Mouse (Mus musculus): ENCODE measurements around the gene Coro1a. TPM values are rescaled to one million over a fixed set of nuclear protein-coding genes. Genes with fewer than 3 reads are reported as not detected.
A peak's percentile ranks its signal among the peaks of the same experiment; 100 is the strongest.

Gene Coro1a
- polyA plus RNA-seq, 1 experiment from 2014 or later = 98.8 TPM

DNA sequence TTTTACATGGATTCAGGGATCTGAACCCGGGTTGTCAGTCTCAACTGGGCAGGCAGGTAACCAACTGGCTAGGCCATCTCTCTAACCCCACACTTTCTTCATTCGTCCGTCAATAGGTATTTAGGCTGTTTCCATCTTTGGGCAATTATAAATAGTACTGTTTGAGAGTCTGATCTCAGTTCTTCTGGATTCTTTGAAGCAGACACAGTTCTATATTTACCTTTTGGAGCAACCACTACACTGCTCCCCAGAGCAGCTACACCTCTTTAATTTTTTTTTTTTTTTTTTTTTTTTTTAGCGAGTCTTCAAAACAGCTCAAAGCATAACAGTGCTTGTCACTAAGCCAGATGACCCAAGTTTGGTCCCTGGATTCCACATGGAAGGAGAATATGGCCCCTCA lies 8.1 kb upstream of the Coro1a start:
- Histone ChIP-seq H3K36me3 (ENCODE audit: control insufficient read depth, insufficient read depth, low read length) (no peaks in the 10 kb centered on the region), H3K27me3 (ENCODE audit: control insufficient read depth, insufficient read depth, low read length) (no peaks in the 10 kb centered on the region), H3K9me3 (ENCODE audit: control insufficient read depth, low read length) (no peaks in the 10 kb centered on the region), H3K4me1 (ENCODE audit: control insufficient read depth, insufficient read depth, low read length) (no peaks in the 10 kb centered on the region), H3K27ac (ENCODE audit: low read depth, low read length) (no peak overlapping the region), H3K9ac (replicated peaks; ENCODE audit: low read depth, low read length) (no peak overlapping the region), H3K4me2 (ENCODE audit: low read depth, low read length) (no peak overlapping the region), H3K4me3 (ENCODE audit: low read depth, low read length) (no peak overlapping the region)
- ATAC-seq (ENCODE audit: low read depth) = no peak
- WGBS = 81% methylated on average over 4 of the region's 4 CpGs

DNA sequence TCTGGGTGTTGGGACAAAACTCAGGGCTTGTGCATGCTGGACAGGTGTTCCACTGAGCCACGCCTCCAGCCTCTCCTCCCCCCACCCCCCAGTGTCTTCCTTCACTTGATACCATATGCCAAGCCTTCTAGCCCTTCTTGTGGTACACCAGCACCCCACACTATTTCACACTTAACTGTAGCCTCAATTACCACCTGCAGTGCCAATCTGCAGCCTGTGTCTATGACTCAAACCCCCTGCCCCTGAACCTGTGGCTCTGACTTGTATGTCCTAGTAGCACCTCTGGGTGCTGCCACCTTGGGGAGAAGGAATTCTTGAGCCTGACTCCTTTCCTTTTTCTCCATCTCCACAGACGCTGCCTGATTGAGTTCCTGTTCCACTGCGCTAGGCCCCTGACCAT lies 4.3 kb upstream of the Coro1a start:
- WGBS = 88% methylated on average over 3 of the region's 3 CpGs
- H3K36me3 ChIP-seq (ENCODE audit: control insufficient read depth, insufficient read depth, low read length) = no peaks in the 10 kb centered on the region
- H3K27ac ChIP-seq (ENCODE audit: low read depth, low read length) = no peak overlapping the region
- no peak overlapping the region for H3K4me3 ChIP-seq (ENCODE audit: low read depth, low read length)
- H3K9me3 ChIP-seq (ENCODE audit: control insufficient read depth, low read length) = no peaks in the 10 kb centered on the region
- H3K27me3 ChIP-seq (ENCODE audit: control insufficient read depth, insufficient read depth, low read length) = no peaks in the 10 kb centered on the region
- no peak for ATAC-seq (ENCODE audit: low read depth)
- no peaks in the 10 kb centered on the region for H3K4me1 ChIP-seq (ENCODE audit: control insufficient read depth, insufficient read depth, low read length)
- no peak overlapping the region for H3K9ac ChIP-seq (replicated peaks; ENCODE audit: low read depth, low read length)
- H3K4me2 ChIP-seq (ENCODE audit: low read depth, low read length) = no peak overlapping the region

DNA sequence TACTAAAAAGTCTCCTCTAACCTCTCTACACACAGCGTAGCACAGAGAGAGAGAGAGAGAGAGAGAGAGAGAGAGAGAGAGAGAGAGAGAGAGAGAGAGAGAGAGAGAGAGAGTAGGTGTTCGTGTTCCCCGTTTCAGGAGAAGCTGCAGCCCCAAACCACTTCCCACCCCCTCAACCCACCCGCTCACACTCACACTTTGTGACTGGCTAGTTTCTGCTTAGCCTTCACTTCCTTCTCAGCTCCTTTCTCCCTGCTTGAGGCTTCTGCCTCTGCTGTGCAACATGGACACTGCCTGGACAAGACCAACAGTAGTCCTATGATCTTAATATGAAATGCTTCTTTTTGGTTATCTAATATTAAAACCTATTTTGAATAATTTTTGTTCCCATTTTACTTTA lies 2.7 kb upstream of the Coro1a start:
- H3K4me2 ChIP-seq (ENCODE audit: low read depth, low read length) = no peak overlapping the region
- no peak overlapping the region for H3K9ac ChIP-seq (replicated peaks; ENCODE audit: low read depth, low read length)
- H3K4me3 ChIP-seq (ENCODE audit: low read depth, low read length) = no peak overlapping the region
- H3K9me3 ChIP-seq (ENCODE audit: control insufficient read depth, low read length) = no peaks in the 10 kb centered on the region
- no peaks in the 10 kb centered on the region for H3K27me3 ChIP-seq (ENCODE audit: control insufficient read depth, insufficient read depth, low read length)
- H3K36me3 ChIP-seq (ENCODE audit: control insufficient read depth, insufficient read depth, low read length) = no peaks in the 10 kb centered on the region
- no peak for ATAC-seq (ENCODE audit: low read depth)
- no peak overlapping the region for H3K27ac ChIP-seq (ENCODE audit: low read depth, low read length)
- 83% methylated on average over 3 of the region's 4 CpGs for WGBS
- no peaks in the 10 kb centered on the region for H3K4me1 ChIP-seq (ENCODE audit: control insufficient read depth, insufficient read depth, low read length)

DNA sequence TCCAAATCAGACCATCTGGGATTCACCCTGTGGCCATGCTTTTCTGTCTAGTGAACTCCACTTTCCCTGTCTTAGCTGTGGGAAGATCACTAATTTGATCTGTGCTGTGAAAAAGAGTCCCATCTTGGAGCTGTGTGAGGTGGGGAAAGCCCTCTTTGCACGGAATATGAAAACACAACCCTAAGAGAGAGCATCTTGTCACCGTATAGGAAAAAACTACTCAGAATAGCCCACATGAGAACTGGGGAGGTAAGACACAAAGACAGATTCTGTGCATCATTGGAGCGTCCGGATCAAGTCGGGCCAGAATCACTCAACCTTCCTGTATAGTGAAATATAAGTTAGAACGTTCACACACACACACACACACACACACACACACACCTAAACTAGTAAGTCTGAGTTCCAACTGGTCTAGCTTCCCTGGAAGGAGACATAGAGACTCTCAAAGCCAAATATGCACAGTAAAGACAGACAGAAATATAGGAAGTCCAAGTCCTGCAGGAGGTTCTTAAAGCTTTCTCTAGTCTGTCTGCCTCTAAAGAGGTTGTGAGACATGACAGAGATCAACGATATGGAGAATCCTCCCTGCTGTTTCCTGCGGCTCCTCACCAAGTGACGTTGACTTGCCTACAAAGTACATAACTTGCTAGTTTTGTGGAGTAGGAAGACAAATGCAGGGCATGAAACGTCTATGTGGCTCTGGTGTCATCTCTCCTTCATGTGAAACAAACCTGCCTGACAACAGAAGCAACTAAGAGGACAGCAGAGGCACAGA lies 777 bp upstream of the Coro1a start:
- no peak for ATAC-seq (ENCODE audit: low read depth)
- H3K27ac ChIP-seq (ENCODE audit: low read depth, low read length) = no peak overlapping the region
- no peak overlapping the region for H3K4me2 ChIP-seq (ENCODE audit: low read depth, low read length)
- no peaks in the 10 kb centered on the region for H3K36me3 ChIP-seq (ENCODE audit: control insufficient read depth, insufficient read depth, low read length)
- no peaks in the 10 kb centered on the region for H3K27me3 ChIP-seq (ENCODE audit: control insufficient read depth, insufficient read depth, low read length)
- H3K4me3 ChIP-seq (ENCODE audit: low read depth, low read length) = no peak overlapping the region
- no peak overlapping the region for H3K9ac ChIP-seq (replicated peaks; ENCODE audit: low read depth, low read length)
- peaks cover 4% of the 10 kb centered on the region; the same call in 1 of the 2 replicates for H3K4me1 ChIP-seq (ENCODE audit: control insufficient read depth, insufficient read depth, low read length)
- H3K9me3 ChIP-seq (ENCODE audit: control insufficient read depth, low read length) = no peaks in the 10 kb centered on the region
- WGBS = 84% methylated on average over 10 of the region's 10 CpGs

DNA sequence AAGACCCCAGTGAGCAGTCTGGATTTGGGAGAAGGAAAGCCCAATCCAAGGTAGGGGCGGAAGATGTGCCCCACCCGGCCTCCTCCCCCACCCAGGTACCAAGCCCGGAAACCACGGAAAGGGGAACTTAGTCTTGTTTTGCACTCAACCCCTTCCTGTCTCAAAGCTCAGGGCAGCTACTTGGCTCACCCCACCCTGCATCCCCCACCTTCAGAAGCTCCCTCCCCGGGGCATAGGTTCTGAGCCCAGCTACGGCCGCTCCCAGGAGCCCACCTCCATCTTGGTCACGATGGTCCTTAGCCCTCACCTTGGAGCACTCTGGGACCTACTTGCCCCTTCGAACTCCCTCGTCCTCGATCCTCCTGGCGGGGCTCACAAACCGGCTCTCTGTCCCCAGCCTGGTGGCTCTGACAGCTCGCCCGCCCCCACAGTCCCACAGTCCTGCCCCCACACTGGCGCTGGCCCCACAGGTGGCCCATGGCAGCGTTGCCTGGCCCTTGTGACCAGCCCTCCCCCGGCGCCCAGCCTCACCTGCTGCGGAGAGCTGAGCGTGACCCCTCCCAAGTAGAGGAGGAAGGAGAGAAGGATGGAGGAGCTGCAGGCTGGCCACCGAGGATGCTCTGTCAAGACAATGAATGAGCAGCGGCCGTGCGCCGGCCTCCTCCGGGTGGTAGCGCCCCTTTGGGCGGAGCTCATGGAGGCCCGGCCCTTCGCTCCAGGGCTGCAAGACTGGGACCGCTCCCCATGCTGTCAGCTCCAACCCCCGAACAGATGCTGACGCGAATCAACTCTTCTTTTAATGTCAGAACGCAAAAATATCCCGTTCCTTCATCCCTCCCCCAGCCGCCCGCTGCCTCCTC lies 3.2 kb downstream of the Coro1a start:
- peak; percentile 83 for ATAC-seq (ENCODE audit: low read depth)
- Histone ChIP-seq H3K36me3 (ENCODE audit: control insufficient read depth, insufficient read depth, low read length) (peaks cover 7% of the 10 kb centered on the region), H3K4me1 (ENCODE audit: control insufficient read depth, insufficient read depth, low read length) (peaks cover 17% of the 10 kb centered on the region; the same call in 1 of the 2 replicates), H3K27ac (ENCODE audit: low read depth, low read length) (peak overlapping the region; percentile 68), H3K9me3 (ENCODE audit: control insufficient read depth, low read length) (no peaks in the 10 kb centered on the region), H3K9ac (replicated peaks; ENCODE audit: low read depth, low read length) (peak overlapping the region; percentile 83), H3K4me2 (ENCODE audit: low read depth, low read length) (peak overlapping the region; percentile 63), H3K4me3 (ENCODE audit: low read depth, low read length) (peak overlapping the region; percentile 62), H3K27me3 (ENCODE audit: control insufficient read depth, insufficient read depth, low read length) (no peaks in the 10 kb centered on the region)
- WGBS = 2% methylated on average over 39 of the region's 39 CpGs

DNA sequence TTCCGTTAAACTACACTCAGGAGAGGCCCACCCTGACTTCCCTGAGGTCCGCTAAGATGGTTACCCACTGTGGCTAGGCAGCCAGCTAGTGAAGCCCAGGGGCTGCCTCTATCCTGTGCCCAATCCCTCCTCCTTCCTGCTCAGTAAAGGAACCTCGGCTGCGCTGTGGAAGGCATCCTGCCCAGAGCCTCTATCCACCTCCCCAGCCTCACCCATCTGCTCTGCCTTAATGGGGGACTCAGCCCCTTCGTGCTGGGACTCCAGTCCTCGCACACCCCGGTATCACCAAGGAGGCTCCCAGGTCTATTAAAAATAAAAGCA lies 3.9 kb downstream of the Coro1a start:
- H3K9ac ChIP-seq (replicated peaks; ENCODE audit: low read depth, low read length) = peak overlapping the region; percentile 83
- H3K27ac ChIP-seq (ENCODE audit: low read depth, low read length) = no peak overlapping the region; the same call in 1 of the 2 replicates
- H3K4me3 ChIP-seq (ENCODE audit: low read depth, low read length) = peak overlapping the region; percentile 62
- H3K9me3 ChIP-seq (ENCODE audit: control insufficient read depth, low read length) = no peaks in the 10 kb centered on the region
- H3K36me3 ChIP-seq (ENCODE audit: control insufficient read depth, insufficient read depth, low read length) = peaks cover 7% of the 10 kb centered on the region
- H3K4me1 ChIP-seq (ENCODE audit: control insufficient read depth, insufficient read depth, low read length) = peaks cover 17% of the 10 kb centered on the region; the same call in 1 of the 2 replicates
- 14% methylated on average over 7 of the region's 7 CpGs for WGBS
- no peaks in the 10 kb centered on the region for H3K27me3 ChIP-seq (ENCODE audit: control insufficient read depth, insufficient read depth, low read length)
- ATAC-seq (ENCODE audit: low read depth) = peak; percentile 19; the same call in 1 of the 2 replicates
- peak overlapping the region; percentile 63 for H3K4me2 ChIP-seq (ENCODE audit: low read depth, low read length)

DNA sequence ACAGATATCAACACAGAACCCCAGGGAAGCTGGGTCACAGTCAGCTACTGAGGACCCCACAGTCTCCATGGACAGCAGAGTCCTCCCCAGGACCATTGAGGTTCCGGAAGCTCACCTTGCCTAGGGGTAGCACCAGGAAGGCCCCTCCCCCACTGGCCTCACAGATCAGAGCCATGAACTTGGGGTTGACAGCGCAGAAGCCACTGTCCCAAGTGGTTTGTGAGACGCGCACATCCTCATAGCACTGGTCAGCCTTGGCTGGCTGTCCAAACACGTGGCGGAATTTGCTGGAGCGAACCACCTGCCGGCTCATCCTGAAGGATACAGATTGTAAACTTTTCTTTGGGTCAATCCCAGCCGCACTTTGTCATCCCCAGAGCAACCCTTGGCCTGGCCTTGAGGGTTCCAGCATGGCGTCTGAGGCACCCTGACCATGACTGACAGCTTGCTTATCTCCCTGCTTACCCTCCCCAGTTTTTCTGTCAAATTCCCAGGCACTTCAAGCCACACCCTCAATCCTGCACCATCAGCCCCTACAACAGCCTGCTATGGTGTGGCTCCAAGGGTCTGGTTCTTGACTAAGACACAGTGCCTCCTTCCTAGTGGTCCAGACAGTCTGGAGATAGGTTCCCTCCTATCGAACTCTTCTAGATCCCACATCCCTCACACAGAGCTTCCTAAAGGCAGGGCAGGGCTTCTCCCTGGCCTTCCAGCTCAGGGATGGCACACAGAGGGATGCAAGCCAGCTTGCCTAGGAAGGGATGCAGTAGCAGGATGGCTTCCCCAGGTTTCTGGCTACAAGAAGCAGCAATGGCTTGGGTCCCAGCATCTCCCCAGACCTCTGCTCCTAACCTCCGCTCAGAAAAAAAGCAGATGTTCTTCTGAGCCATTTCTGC lies 4.5 kb downstream of the Coro1a start:
- no peak for ATAC-seq (ENCODE audit: low read depth)
- peaks cover 17% of the 10 kb centered on the region; the same call in 1 of the 2 replicates for H3K4me1 ChIP-seq (ENCODE audit: control insufficient read depth, insufficient read depth, low read length)
- peak overlapping the region; percentile 83 for H3K9ac ChIP-seq (replicated peaks; ENCODE audit: low read depth, low read length)
- no peaks in the 10 kb centered on the region for H3K27me3 ChIP-seq (ENCODE audit: control insufficient read depth, insufficient read depth, low read length)
- H3K4me3 ChIP-seq (ENCODE audit: low read depth, low read length) = peak overlapping the region; percentile 62
- WGBS = 74% methylated on average over 12 of the region's 12 CpGs
- no peak overlapping the region for H3K27ac ChIP-seq (ENCODE audit: low read depth, low read length)
- peaks cover 7% of the 10 kb centered on the region for H3K36me3 ChIP-seq (ENCODE audit: control insufficient read depth, insufficient read depth, low read length)
- H3K9me3 ChIP-seq (ENCODE audit: control insufficient read depth, low read length) = no peaks in the 10 kb centered on the region
- peak overlapping the region; percentile 63 for H3K4me2 ChIP-seq (ENCODE audit: low read depth, low read length)

DNA sequence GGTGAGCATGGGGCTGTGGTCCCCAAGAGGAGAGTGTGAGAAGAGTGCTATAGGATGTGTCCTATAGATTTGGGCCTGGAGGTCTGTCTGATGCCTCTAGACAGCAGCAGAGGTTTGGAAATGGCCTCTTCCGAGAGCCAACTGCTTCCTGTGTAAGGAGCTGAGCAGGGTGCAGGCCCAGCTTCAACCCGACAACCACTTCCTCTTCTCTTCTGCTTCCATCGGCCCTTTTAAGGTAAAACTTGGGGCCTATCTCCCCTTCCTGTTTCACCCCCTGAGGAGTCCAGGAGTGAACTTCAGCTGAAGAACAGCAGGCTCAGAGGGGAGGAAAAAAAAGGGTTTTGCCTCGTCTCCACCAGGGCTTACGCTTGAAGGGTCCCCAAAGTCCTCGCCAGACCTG lies 5.2 kb downstream of the Coro1a start:
- Histone ChIP-seq H3K27me3 (ENCODE audit: control insufficient read depth, insufficient read depth, low read length) (no peaks in the 10 kb centered on the region), H3K4me3 (ENCODE audit: low read depth, low read length) (no peak overlapping the region; the same call in 1 of the 2 replicates), H3K36me3 (ENCODE audit: control insufficient read depth, insufficient read depth, low read length) (peaks cover 7% of the 10 kb centered on the region), H3K27ac (ENCODE audit: low read depth, low read length) (no peak overlapping the region), H3K9me3 (ENCODE audit: control insufficient read depth, low read length) (no peaks in the 10 kb centered on the region), H3K4me2 (ENCODE audit: low read depth, low read length) (peak overlapping the region; percentile 63; the same call in 1 of the 2 replicates), H3K9ac (replicated peaks; ENCODE audit: low read depth, low read length) (no peak overlapping the region), H3K4me1 (ENCODE audit: control insufficient read depth, insufficient read depth, low read length) (peaks cover 17% of the 10 kb centered on the region)
- no peak for ATAC-seq (ENCODE audit: low read depth)
- 81% methylated on average over 6 of the region's 6 CpGs for WGBS

Measured in neural tube, embryonic 14.5 days (tissue).